Mouse (Mus musculus) layer of hippocampus, adult 11-12 months (tissue): ENCODE data around the gene Spin1.

Source experiments
- DNase-seq: peaks from one replicate; pipeline ENCODE4 v3.0.0; 2022; ENCODE audit warnings: low spot score

The Spin1 gene

GRCm38 (mm10) chr13:51137702-51138031 lies 37.0 kb downstream of the Spin1 start:
- no peak for DNase-seq

DNA sequence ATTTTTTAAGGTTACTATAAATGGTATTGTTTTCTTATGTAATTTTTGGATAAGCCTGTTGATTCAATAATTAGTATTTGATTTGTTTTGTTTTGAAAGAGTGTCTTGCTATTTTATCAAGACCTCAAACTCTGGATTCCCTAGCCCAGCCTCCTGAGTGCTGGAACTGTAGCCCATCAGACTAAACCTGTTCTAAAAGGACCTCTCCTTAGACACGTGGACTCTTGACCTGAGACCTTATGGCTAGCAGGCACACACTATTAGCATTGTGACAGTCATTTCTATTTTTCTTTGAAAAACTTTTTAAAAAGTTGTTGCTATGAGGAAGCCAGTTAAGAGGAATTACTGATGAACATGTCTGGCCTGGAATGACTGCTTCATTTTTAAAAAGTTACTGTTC lies 46.4 kb downstream of the Spin1 start:
- no peak for DNase-seq

DNA sequence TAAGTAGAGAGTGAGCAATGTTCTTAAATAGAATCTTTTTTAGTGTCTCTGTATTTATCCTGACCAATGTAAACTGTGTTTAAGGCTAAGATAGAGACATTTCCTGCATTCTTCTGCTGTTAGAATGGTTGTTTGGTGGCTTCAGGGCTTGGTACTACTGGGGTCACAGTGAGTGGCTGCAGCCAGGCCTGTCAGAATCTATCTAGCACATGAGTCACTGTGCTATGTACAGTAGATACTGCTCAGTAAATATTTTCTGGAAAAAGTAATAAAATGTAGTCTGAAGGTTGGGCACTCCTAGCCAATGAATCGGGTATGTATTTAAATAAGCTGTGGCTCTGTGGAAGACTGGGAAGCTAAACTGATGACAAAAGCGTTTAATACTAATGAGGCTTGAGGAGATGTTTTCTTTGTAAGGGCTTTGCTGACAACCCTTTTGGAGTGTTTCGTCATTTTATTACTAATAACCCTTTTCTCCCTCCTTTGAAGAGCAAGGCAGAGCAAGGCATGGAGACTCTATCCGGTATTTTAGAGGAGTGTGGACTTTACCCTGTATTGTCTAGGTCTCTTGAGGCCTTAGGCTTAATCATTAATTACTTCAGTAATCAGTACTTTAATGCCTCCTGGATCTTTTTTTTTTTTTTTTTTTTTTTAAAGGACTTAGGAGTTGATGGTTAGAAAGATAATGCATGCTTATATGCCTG lies 52.4 kb downstream of the Spin1 start:
- no peak for DNase-seq

DNA sequence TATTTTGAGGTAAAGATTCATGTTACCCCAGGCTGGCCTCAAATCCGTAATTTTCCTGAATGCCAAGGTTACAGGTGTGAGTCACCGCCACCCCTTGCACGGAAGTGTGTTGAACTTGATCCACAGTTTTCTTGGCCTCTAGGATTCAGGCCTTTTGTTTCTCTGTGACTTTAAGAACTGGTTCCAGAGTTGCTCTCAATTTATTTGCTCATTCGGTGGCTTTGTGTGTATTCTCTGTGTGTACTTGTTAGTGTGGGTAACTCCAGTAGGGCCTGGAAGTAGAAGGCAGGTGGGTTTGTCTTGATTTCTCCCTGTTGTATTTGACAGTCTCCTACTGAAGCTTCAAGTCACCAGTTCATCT lies 53.0 kb downstream of the Spin1 start:
- DNase-seq, result no peak

- DNase-seq, result no peak
Observed at GRCm38 (mm10) chr13:51155178-51156013, 54.7 kb downstream of the Spin1 start.

GRCm38 (mm10) chr13:51156014-51156386 lies 55.3 kb downstream of the Spin1 start:
- no peak for DNase-seq

DNA sequence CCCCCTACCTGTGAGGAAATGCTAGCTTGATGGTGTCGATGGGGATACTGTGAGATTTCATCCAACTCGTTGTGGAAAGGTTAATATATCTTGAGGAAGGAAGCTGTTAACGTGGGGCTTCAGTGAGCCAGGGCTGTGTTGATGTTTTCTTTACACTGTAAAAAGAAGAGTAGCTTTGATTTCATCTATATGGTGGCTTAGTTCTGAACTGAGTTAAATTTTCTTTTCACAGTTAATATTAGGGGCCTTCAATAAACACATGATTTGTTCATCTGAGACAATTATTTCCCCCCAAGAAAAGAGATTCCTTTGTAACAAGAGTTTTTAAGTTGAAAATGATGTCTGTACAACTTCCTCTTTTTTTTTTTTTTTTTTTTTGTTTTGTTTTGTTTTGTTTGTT lies 56.6 kb downstream of the Spin1 start:
- DNase-seq, result no peak

DNA sequence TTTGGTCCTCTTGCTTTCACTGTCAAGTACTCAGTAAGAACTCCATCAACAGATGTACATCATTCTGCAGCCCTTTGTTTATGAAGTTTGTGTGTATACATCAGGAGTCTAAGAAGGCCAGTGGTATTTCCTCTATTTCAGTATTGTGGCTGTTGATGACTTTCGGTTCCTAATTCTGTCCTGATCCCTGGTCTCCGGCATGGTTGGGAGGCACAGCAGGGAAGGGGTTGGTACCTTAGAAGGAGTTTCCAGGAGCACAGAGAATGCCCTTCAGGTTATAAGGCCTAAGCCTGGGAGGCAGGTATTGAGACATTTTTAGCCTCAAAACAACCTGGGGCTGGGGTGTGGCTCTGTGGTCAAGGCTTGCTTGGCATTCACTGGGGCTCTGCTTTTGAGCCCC lies 61.0 kb downstream of the Spin1 start:
- no peak for DNase-seq

DNA sequence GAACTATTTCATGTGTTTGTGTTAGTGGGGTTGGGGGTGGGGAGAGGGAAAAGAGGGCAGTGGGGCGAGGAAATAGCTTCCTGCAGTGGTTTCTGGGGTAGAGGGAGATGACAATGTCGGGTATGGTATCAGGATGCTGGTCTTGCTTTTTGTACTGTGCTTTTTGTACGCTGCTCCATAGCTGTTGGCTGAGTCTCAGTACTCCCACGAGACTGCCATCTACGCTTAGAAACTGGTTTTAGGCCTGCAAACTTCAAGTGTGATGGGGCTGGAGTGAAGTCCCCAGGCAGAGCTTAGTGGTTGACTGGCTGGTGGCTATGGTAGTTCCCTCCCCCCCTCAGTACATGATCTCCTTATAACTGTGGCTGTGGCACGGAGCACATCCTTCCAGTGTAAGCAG lies 61.6 kb downstream of the Spin1 start:
- no peak for DNase-seq

GRCm38 (mm10) chr13:51166711-51167110 lies 66.0 kb downstream of the Spin1 start:
- no peak for DNase-seq

GRCm38 (mm10) chr13:51170215-51170614 lies 69.5 kb downstream of the Spin1 start:
- DNase-seq, result no peak

DNA sequence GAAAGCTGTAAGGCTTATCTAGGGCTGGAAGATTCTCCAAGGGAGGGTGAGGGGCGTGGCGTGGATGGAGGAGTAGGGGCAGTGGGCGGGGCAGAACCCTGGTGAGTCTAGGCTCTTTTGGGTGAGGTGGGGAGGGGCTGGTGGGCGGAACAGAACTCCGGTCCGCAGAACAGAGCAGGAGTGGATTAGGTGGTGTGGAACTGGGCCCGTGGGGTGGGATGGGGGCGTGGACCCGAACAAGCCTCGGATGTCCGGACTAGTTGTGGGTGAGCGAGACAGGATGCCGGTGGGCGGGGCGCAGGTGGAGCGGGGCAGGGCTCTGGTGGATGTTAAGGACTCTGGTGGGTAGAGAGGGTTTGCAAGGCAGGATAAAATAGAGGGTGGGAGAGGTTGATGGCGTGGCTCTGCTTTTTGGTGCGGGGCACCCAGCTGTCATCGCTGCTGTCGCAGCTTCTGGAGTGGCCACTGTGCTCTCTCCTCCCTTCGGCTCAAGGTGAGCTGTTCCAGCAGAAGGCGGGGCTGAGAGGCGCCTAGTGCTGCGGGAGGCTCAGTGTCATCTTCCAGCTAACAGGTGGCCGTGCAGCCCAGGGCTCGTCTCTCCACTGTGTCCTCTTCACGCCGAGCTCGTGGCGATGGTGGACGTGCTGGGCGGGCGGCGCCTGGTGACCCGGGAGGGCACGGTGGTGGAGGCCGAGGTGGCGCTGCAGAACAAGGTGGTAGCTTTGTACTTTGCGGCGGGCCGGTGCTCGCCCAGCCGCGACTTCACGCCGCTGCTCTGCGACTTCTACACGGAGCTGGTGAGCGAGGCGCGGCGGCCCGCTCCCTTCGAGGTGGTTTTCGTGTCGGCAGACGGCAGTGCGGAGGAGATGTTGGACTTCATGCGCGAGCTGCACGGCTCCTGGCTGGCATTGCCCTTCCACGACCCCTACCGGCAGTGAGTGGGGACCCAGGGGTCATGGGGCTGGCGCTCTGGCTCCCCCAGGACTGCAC lies 70.3 kb downstream of the Spin1 start, which contains the start of gene Nxnl2:
Gene Nxnl2, plus strand, starts transcription at position 332 of the 990 bp plus-strand sequence.
- DNase-seq, result no peak

- DNase-seq, result no peak
Observed at GRCm38 (mm10) chr13:51172601-51173000, 71.9 kb downstream of the Spin1 start.

DNA sequence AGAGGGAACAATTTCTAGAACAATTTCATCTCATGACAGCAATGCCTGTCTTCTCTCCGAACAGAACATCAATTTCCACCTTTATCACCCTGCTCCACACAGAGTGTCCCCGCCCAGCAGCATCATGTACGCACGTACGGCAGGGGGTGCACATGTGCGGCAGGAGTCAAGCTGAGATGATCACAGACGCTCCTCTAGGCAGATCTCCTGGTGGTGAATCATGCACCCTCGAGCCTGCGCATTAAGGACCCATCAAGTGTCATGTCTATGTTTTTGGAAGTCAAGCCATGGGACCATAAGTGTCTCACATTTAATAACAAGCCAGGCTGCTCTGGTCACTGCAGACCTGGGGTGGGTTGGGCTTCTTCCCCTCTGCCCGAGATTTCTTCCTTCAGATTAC lies 78.3 kb downstream of the Spin1 start:
- no peak for DNase-seq

DNA sequence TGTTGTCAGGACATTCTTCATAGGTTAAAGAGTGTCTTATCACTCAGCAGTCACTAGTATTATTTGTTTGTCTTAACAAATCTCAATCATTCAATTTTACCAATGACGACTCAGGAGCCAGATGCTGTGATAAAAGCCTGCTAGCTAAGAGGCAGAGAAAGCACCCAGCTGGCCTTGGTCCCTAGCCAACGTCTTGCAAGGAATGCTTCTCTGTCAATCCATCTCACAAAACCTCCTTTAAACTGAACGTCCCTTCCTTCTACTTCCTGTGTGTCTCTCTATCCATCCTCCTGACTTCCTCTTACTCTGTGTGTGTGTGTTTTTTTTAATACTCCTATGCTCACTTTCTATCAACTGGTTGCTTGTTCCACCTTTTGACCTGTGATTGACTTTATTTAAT lies 78.7 kb downstream of the Spin1 start:
- no peak for DNase-seq

GRCm38 (mm10) chr13:51182236-51182635 lies 81.6 kb downstream of the Spin1 start:
- DNase-seq, result no peak

DNA sequence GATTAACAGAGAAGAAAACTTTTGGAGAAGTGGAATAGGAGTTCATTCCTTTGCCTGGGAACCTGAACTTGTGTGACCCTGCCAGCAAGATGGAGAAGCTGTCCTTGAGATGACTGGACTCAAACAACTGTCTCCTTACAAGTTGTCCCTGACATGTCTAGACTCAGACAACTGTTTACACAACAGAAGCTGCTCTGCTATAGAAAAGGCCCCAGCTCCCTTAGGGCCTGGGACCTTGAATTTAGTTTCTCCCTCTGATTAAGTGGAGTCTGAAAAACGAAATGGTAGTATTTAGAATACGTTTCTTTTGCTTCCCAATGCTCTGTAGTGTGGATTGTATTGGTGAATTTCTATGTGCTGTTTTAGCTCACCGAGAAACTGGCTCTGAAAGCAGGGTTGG lies 84.2 kb downstream of the Spin1 start:
- DNase-seq, result no peak

GRCm38 (mm10) chr13:51190336-51190735 lies 89.7 kb downstream of the Spin1 start:
- DNase-seq, result no peak

- DNase-seq, result peak; percentile 39
Observed at GRCm38 (mm10) chr13:51191416-51192140, 90.9 kb downstream of the Spin1 start.

DNA sequence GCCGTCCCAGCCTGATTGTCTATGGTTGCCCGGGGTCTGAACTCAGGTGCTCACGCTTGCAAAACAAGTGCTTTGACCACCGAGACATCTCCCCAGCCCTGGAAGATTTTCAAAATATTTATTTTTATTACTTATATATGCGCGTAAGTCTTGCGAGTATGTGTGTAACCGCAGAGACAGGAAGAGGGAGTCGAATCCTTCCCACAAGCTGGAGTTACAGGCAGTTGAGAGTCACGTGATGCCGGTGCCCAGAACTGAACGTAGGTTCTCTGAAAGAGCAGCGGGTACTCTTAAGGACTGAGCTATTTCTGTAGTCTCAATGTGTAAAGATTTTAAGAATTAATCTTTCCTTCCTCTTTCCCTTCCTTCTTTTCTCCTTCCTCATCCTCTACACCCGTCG lies 93.2 kb downstream of the Spin1 start:
- no peak for DNase-seq

GRCm38 (mm10) chr13:51197699-51198098 lies 97.0 kb downstream of the Spin1 start:
- DNase-seq, result no peak

DNA sequence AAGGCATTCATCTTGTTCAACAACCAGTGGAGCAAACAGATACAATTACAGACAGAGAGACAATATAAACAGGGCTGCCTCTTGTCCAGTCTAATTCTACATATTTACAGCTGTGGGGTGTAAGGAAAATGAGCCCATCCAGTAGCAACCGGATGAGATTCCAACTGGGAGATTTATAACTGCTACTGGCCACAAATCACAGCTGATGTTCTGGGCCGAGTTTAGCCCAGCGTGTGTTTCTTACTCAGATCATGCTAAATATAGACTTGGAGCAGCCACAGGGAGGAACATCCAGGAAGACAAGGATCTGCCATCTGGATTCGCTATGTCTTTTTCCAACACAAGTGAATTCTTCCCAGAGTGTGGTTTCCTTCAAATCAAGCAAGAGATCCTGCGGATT lies 97.5 kb downstream of the Spin1 start:
- DNase-seq, result peak; percentile 30
